ENCODE assay signal across 9 mouse cellular contexts in genomic region chr17:3610928-3611780, GRCm38 (mm10). TPM values are rescaled to one million over a fixed set of nuclear protein-coding genes. Genes with fewer than 3 reads are reported as not detected.
DNase-seq lines count a peak whose midpoint lies in the region; ATAC-seq and TF ChIP-seq lines count a peak whose summit lies in the region.
"Had no signal": no experiment of that assay in that cellular context is flagged by ENCODE, and none has a peak within 500 bp of the region (broad histone marks: within the 10 kb centered on the region; RNA-seq: fewer than 3 reads in every experiment).

No protein-coding gene starts in this region.

- no peak for TF ChIP-seq CTCF in lung, postnatal 0 days (IDR thresholded peaks at IDR 0.05)

- no peak for ATAC-seq in lung, postnatal 0 days
- ATAC-seq in megakaryocyte progenitor cell, adult 5-6 weeks (replicated peaks; ENCODE audit: poor library complexity): no peak
- ATAC-seq in monocyte, adult 5-6 weeks (replicated peaks; ENCODE audit: insufficient number of reproducible peaks, low FRiP score, low TSS enrichment, poor library complexity, severe bottlenecking): no peak

- 33% methylated on average over 21 of the region's 21 CpGs for WGBS in lung, postnatal 0 days

- H3ac ChIP-seq in myocyte (ENCODE audit: control insufficient read depth, insufficient read length): no peak overlapping the region

- peak; percentile 28 for DNase-seq in adrenal gland, postnatal 10 days
- no peak for DNase-seq in adrenal gland, adult 8-10 months
- no peak for DNase-seq in lung, postnatal 0 days (ENCODE audit: low spot score)
- no peak for DNase-seq in lung, postnatal 36 days
- DNase-seq in kidney, postnatal 25 days: peak; percentile 7 to 36

- no peak overlapping the region for H3K27ac ChIP-seq in lung, postnatal 0 days (ENCODE audit: low read length)
- H3K27ac ChIP-seq: liver, embryonic 15.5 days had no signal

- H3K9me3 ChIP-seq in lung, postnatal 0 days (ENCODE audit: low read length): no peaks in the 10 kb centered on the region
- H3K9me3 ChIP-seq: liver, embryonic 15.5 days had no signal

- H3K36me3 ChIP-seq in lung, postnatal 0 days (ENCODE audit: insufficient read depth, low read length): no peaks in the 10 kb centered on the region
- no peaks in the 10 kb centered on the region for H3K36me3 ChIP-seq in myocyte (ENCODE audit: control insufficient read depth, insufficient read depth)
- H3K36me3 ChIP-seq: liver, embryonic 15.5 days had no signal

- H3K27me3 ChIP-seq in lung, postnatal 0 days (replicated peaks; ENCODE audit: insufficient read depth, low read length): no peaks in the 10 kb centered on the region
- no peaks in the 10 kb centered on the region for H3K27me3 ChIP-seq in myocyte (ENCODE audit: control insufficient read depth, insufficient read depth, insufficient read length)
- H3K27me3 ChIP-seq: liver, embryonic 15.5 days had no signal

- 0 out of 2 replicates have a peak overlapping the region, but pooled peaks have one; percentile 5 for H3K4me3 ChIP-seq in lung, postnatal 0 days (ENCODE audit: low read depth, low read length)
- no peak overlapping the region for H3K4me3 ChIP-seq in myocyte
- H3K4me3 ChIP-seq: liver, embryonic 15.5 days had no signal

- no peak overlapping the region for H3K9ac ChIP-seq in lung, postnatal 0 days (replicated peaks; ENCODE audit: low read depth)
- H3K9ac ChIP-seq: liver, embryonic 15.5 days had no signal

- H3K4me2 ChIP-seq in lung, postnatal 0 days (replicated peaks; ENCODE audit: low read depth, low read length): peak overlapping the region; percentile 17; the same call in 1 of the 2 replicates
- peak overlapping the region; percentile 31 for H3K4me2 ChIP-seq in myocyte (ENCODE audit: low read depth)
- H3K4me2 ChIP-seq: liver, embryonic 15.5 days had no signal

- no peak for TF ChIP-seq EP300 in lung, postnatal 0 days (IDR thresholded peaks at IDR 0.05)

- no peaks in the 10 kb centered on the region for H3K4me1 ChIP-seq in lung, postnatal 0 days (ENCODE audit: insufficient read depth, low read depth, low read length)
- H3K4me1 ChIP-seq: liver, embryonic 15.5 days had no signal

- TF ChIP-seq POLR2A in myocyte (IDR thresholded peaks at IDR 0.05; ENCODE audit: insufficient read length, low read depth): no peak

- no peaks in the 10 kb centered on the region for H3K79me2 ChIP-seq in myocyte (ENCODE audit: control insufficient read depth, insufficient read depth)

TF ChIP-seq in myocyte, 11 proteins besides CTCF, POLR2A, EP300 and RAD21:
- TF ChIP-seq TCF12 (IDR thresholded peaks at IDR 0.05; ENCODE audit: insufficient read depth, poor library complexity, severe bottlenecking) (no peak), USF1 (IDR thresholded peaks at IDR 0.05; ENCODE audit: low read depth) (no peak), REST (IDR thresholded peaks at IDR 0.05; ENCODE audit: insufficient read depth, insufficient read length) (no peak), E2F4 (IDR thresholded peaks at IDR 0.05; ENCODE audit: insufficient read depth) (no peak), MYOG (IDR thresholded peaks at IDR 0.05; ENCODE audit: control insufficient read depth in 1 of 3, insufficient read depth in 1 of 3, insufficient read length in 2 of 3, low read depth in 2 of 3) (no peak), MAX (IDR thresholded peaks at IDR 0.05; ENCODE audit: low read depth) (no peak), MYOD1 (IDR thresholded peaks at IDR 0.05; ENCODE audit: control insufficient read depth in 1 of 3, insufficient read length in 2 of 3, low read depth in 2 of 3) (no peak), SRF (IDR thresholded peaks at IDR 0.05; ENCODE audit: control insufficient read depth, insufficient read length, low read depth) (no peak), POLR2AphosphoS2 (IDR thresholded peaks at IDR 0.05; ENCODE audit: insufficient read length, low read depth) (no peak), TCF3 (IDR thresholded peaks at IDR 0.05; ENCODE audit: insufficient read length, low read depth) (no peak), CEBPB (IDR thresholded peaks at IDR 0.05; ENCODE audit: insufficient read depth, poor library complexity, severe bottlenecking) (no peak)
TF ChIP-seq in myocyte: peak in this region for 0.

RNA-seq across cellular contexts. Expression of gene Tfb1m, which starts 53.6 kb away (rescaled TPM):
- 10 to 100 TPM; 12.0 to 15.0 TPM for total RNA-seq in adrenal gland, postnatal 10 days (2021)
- total RNA-seq in adrenal gland, adult 8-10 months (2022): 10 to 100 TPM; 12.3 to 14.2 (median 13.2) TPM
- 5.9 and 8.7 TPM in 2 replicates for polyA plus RNA-seq in lung, postnatal 0 days (2015; fragmentation: Nextera tagmentation; extraction: Ambion mirVana)
- polyA plus RNA-seq in myocyte (2012; fragmentation: generic; extraction: Trizol): 9.3 TPM
- 23.5 and 24.0 TPM in 2 replicates for total RNA-seq in megakaryocyte progenitor cell, adult 5-6 weeks (2015)
- total RNA-seq in megakaryocyte progenitor cell, adult 5-6 weeks (2017): 12.1 and 15.1 TPM in 2 replicates
- 3.5 to 5.2 TPM (median 4.9 TPM) in 3 replicates for total RNA-seq in monocyte, adult 5-6 weeks (2017)

Comparison
In these comparisons a context has a peak if more than half of its experiments do, and no peak if none do; other contexts are left out.
1. DNase-seq: peak in adrenal gland, postnatal 10 days (single experiment) and kidney, postnatal 25 days (2 of 2); none in adrenal gland, adult 8-10 months (single experiment), lung, postnatal 0 days (single experiment) and lung, postnatal 36 days (single experiment).